Mouse (Mus musculus) heart, postnatal 36 days (tissue): ENCODE results near the gene Eif4enif1. TPM values are rescaled to one million over a fixed set of nuclear protein-coding genes. Genes with fewer than 3 reads are reported as not detected.
"Not testable (repeated sequence)": the region's sequence is repeated elsewhere in the genome, so short reads cannot be mapped to it uniquely, and the experiment has no call there.

ENCODE experiments used
- DNase-seq, 2 experiments: peaks; one replicate each; pipeline ENCODE4 v3.0.0; 2021 to 2022
- intact Hi-C: fragments of 180-260 bp; cut with DNase I; formaldehyde crosslinking; loops from one replicate; pipeline ENCODE4 v1.15.1; 2025
- total RNA-seq, 2 experiments: library from RNA; stranded (reverse); gene quantifications; 2 replicates each; pipeline ENCODE4 v1.2.3; 2021

The Eif4enif1 gene
- total RNA-seq, result 10 to 100 TPM; 37.9 to 41.4 TPM

DNA sequence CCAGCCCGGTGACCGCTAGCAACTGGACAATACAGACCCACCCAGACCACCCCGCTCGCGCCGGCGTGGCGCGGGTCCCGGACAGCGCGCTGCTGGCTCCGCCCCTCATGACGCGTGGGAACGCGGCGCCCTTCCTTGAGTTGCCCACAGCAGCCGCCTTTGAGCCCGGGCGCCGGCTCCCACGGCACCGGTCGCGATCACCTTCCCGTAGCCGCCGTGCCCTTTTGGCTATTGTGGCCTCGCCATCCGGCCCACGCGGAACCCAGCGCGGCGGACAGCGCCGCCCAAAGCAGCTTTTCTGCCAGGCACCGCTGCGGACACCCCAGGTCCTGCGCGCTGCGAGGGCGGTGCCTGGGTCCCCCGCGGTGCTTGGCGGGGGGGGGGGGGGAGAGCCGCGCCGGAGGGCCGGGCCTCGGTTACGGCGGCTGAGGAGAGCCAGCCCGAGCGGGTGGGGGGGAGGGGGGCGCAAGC, at the start of gene Eif4enif1:
Gene Eif4enif1, plus strand, starts transcription at position 162 of the 471 bp plus-strand sequence.
- intact Hi-C loops, result no loop called here
- peak; percentile 92 to 99 for DNase-seq

GRCm38 (mm10) chr11:3153666-3154397, 48.4 kb upstream of the Eif4enif1 start:
- peak; percentile 57 to 68 for DNase-seq
- intact Hi-C loops, result not testable (repeated sequence)

GRCm38 (mm10) chr11:3156991-3157390, 45.2 kb upstream of the Eif4enif1 start:
- DNase-seq, intact Hi-C loops: not testable (repeated sequence)

DNA sequence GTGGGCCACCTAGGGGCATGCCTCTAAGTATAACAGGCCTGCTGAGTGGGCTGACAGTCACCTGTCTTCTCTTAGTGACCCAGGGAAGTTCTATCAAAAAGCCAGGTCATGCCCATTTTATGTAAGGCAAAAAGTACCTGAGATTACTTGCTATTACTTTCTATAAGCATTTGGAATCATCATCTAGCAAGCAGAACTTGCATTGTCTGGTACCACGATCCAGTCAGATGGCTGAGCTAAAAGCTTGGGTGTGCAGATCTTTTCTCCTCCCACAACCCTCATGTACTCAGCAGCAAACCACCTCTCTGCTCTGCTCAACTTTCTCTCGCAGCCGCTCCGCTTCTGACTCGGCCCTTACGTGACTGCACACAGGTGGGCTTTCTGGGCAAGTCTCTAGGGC, 44.2 kb upstream of the Eif4enif1 start:
- DNase-seq, intact Hi-C loops: not testable (repeated sequence)

DNA sequence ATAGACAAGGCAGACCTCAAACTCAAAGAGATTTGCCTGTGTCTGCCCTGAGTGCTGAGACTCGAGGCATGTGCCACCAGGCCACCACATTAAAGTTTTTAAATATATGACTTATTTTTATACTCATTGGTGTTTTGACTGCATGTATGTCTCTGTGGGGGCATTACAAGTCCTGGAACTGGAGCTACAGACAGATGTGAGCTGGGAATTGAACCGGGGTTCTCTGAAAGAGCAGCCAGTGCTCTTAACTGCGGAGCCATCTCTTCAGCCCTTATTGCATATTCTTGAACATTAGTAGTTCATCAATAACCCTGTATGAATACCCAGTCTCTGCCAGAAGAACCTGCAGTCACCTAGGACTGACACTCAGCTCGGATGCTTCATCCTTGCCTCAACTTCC, 43.4 kb upstream of the Eif4enif1 start:
- DNase-seq, intact Hi-C loops: not testable (repeated sequence)

DNA sequence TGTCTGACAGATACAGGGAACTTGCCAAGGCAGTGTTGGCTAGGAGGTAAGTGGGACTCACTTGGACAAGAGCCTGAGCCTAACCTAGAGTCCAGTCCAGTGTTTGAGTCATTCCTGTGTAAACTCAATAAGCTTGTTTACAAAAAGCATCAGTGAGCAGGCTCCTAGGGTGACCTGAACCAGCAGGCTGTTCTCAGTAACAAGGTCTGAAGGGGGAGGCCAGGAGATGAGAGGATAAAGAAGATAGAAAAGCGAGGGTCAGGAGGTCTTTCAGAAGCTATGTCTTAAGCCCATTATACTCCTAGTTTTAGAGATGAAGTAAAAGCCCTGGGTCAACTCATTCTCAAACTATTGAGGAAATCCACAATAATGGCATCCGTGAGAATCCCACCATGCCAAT, 40.8 kb upstream of the Eif4enif1 start:
- peak; percentile 62 to 65 for DNase-seq
- intact Hi-C loops, result not testable (repeated sequence)

- intact Hi-C loops, result not testable (repeated sequence)
- DNase-seq, result peak; percentile 66 to 71
These were observed 39.8 kb upstream of the Eif4enif1 start for GRCm38 (mm10) chr11:3162236-3162897.

DNA sequence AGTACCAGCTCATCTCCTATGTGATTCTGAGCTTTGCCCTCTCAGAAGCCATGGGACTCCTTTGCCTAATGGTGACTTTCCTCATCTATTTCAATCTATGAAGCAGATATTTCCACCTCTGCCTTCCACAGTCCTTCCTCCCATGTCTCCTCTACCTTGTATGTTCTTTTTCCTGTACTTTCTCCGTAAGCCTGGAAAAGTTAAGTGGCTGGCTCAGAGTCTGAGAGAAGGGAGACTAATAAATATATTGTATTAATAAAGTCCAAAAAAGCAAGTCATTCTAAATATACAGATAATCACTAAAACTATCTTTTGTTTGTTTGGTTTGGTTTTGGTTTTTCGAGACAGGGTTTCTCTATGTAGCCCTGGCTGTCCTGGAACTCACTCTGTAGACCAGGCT, 39.1 kb upstream of the Eif4enif1 start:
- DNase-seq, intact Hi-C loops: not testable (repeated sequence)

GRCm38 (mm10) chr11:3163661-3164060, 38.5 kb upstream of the Eif4enif1 start:
- DNase-seq, intact Hi-C loops: not testable (repeated sequence)

GRCm38 (mm10) chr11:3165210-3165782, 36.9 kb upstream of the Eif4enif1 start:
- intact Hi-C loops, DNase-seq: not testable (repeated sequence)

- intact Hi-C loops, DNase-seq: not testable (repeated sequence)
These were observed 35.9 kb upstream of the Eif4enif1 start for GRCm38 (mm10) chr11:3166321-3166720.

DNA sequence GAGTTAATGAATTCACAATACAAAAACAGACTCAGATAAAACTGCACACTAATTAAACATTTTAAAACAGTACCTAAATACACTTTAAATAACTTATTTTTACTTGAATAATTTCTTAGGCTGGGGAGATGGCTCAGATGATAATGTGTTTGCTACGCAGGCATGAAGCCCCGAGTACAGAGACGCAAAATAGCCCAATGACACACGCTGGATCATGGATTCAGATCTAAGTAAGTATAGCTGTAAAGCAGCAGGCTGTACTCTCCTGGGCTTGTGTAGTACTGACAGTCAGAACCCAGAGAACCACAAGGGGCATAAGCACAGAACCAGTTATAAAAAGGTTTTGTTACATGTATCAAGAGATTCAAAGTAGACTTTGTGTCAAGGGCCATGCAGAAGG, 35.1 kb upstream of the Eif4enif1 start:
- intact Hi-C loops, DNase-seq: not testable (repeated sequence)

- DNase-seq, result peak; percentile 53 to 60
- intact Hi-C loops, result not testable (repeated sequence)
These were observed 34.6 kb upstream of the Eif4enif1 start for GRCm38 (mm10) chr11:3167571-3168001.

- intact Hi-C loops, result not testable (repeated sequence)
- peak; percentile 36 to 41 for DNase-seq
These were observed 33.1 kb upstream of the Eif4enif1 start for GRCm38 (mm10) chr11:3169042-3169441.

GRCm38 (mm10) chr11:3171931-3172330, 30.3 kb upstream of the Eif4enif1 start:
- intact Hi-C loops, result not testable (repeated sequence)
- peak; percentile 47 to 61 for DNase-seq

DNA sequence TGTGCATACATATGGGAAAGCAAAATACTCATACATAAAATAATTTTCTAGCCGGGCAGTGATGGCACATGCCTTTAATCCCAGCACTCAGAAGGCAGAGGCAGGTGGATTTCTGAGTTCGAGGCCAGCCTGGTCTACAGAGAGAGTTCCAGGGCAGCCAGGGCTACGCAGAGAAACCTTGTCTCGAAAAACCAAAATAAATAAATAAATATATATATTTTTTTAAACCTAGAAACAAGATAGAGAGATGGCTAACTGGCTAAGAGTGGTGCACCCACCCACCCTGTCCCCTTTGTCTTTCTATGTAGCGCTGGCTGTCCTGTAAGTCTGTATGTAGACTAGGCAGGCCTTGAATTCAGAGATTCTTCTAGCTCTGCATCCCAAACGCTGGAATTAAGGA, 29.7 kb upstream of the Eif4enif1 start:
- DNase-seq, intact Hi-C loops: not testable (repeated sequence)

- intact Hi-C loops, result not testable (repeated sequence)
These were observed 28.5 kb upstream of the Eif4enif1 start for GRCm38 (mm10) chr11:3173425-3174318.

GRCm38 (mm10) chr11:3178968-3179725, 23.0 kb upstream of the Eif4enif1 start:
- DNase-seq, result peak; percentile 30 to 32

More at GRCm38 (mm10) chr11:3173425-3174318, 28.5 kb upstream of the Eif4enif1 start:
- DNase-seq, result peak; percentile 70

GRCm38 (mm10) chr11:3179726-3180092, 22.5 kb upstream of the Eif4enif1 start:
- peak; percentile 23 to 45 for DNase-seq
- intact Hi-C loops, result not testable (repeated sequence)

More at GRCm38 (mm10) chr11:3178968-3179725, 23.0 kb upstream of the Eif4enif1 start:
- intact Hi-C loops, result not testable (repeated sequence)
